Mouse (Mus musculus) lung, postnatal 0 days (tissue): Measurements from ENCODE around the gene Trim11.

Source experiments
- CTCF ChIP-seq: IDR thresholded peaks from 2 replicates; pipeline ENCODE4 v1.5.1; 2016; ENCODE audit warnings: antibody characterized with exemption, mild to moderate bottlenecking
- EP300 ChIP-seq: IDR thresholded peaks from 2 replicates; pipeline ENCODE4 v1.6.1; 2016; ENCODE audit warnings: antibody characterized with exemption, mild to moderate bottlenecking, control low read depth

GRCm38 (mm10) chr11:58983691-58984341 lies 5.9 kb downstream of the Trim11 start:
- TF ChIP-seq CTCF (no peak), EP300 (no peak)
